Mouse (Mus musculus): ENCODE measurements around the gene Tram1l1. TPM values are rescaled to one million over a fixed set of nuclear protein-coding genes. Genes with fewer than 3 reads are reported as not detected.

Tram1l1 gene
- polyA plus RNA-seq, 1 experiment from 2014 or later: 47.7 TPM

Other genes with a start within 250 kb of the Tram1l1 start
- gene 1700006A11Rik, start 105.2 kb downstream of the Tram1l1 start, polyA plus RNA-seq (2015; fragmentation: Nextera tagmentation; extraction: Ambion mirVana): not detected in 2 replicates